Mouse (Mus musculus) regulatory T cell (primary cell): Measurements from ENCODE around the gene Sh3rf1.

Source experiments
- in situ Hi-C: fragments of 300-600 bp; cut with MboI, MseI; formaldehyde crosslinking; loops from one replicate; pipeline ENCODE4 v1.15.1; 2025; ENCODE audit warnings: high pct_unique_total_duplicates

The Sh3rf1 gene

DNA sequence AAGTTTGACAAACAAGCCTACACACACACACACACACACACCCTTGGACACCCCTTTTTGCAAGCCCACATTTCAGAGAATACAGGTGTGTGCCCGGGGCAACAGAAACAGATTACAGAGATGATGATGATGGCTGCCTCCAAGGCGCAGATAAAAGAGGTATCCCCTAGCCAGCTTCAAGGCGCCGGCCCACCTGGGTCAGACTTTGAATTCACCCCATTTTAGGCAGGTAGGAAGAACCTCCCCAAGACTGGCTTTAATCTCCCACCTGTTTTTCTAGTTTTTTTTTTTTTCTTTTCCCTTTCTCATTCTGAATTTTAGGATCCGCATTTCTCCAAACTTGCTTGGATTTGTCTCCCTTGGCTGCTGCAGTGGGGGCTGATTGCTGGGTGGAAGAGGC, 389 bp upstream of the Sh3rf1 start:
- in situ Hi-C loops: loop anchor here (5.0 kb wide), 1 partner anchor 54 kb away; no protein-coding TSS in a partner anchor

DNA sequence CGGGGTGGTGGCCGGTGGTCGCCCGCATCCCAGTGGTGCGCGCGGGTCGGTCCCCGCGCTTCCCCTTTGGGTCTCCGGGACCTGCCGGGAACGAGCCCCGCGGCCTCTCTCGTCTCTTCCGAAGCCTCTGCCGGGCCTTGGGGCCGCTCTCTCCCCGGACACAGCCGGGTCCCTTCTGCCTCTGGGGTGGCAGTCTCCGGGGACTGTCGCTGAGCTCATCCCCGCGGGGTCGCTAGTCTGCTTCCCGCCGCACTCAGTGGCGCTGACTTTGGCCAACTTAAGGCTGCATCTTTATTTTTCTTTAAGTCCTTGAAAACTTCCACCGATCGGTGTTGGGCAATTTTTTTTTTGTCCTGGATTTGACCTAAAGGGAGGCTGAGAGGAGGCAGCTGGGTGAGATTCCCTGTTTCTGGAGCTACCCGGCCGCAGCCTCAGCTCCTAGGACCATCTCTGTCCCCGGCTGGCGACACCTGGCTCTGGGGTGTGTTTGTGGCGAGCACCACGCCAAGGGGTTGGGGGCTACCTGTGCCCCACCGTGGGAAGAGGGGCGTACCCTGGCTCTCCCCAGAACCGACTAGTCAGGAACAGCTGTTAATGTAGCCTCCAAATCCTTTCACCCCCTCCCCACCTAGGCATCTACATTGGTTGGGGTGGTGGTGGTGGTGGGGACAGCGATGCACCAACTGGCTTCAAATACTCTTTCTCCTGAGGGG, 864 bp downstream of the Sh3rf1 start:
- in situ Hi-C loops: loop anchor here (5.0 kb wide), 1 partner anchor 53 kb away; no protein-coding TSS in a partner anchor

DNA sequence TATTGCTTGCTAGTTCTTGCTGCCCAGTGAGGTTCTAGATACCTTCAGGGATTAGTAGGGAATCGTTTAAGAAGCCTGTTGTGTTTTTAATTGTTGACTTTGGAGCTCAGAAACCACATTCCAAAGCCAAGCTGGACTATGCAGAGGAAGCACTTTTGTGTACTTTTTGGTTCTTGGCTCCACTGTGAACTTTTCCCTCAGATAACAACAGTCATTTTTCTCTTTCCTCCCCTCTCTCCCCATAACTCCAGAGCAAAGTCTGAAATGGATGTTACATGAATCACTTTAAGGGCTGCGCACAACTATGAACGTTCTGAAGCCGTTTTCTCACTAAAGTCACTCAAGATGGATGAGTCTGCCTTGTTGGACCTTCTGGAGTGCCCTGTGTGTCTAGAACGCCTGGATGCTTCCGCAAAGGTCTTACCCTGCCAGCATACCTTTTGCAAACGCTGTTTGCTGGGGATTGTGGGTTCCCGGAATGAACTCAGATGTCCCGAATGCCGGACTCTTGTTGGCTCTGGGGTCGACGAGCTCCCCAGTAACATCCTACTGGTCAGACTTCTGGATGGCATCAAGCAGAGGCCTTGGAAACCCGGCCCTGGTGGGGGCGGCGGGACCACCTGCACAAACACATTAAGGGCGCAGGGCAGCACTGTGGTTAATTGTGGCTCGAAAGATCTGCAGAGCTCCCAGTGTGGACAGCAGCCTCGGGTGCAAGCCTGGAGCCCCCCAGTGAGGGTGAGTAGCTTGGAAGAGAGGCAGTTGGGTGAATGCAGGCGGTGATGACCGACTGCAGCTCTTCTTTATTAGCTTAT, 2.1 kb downstream of the Sh3rf1 start:
- in situ Hi-C loops: no loop called here

DNA sequence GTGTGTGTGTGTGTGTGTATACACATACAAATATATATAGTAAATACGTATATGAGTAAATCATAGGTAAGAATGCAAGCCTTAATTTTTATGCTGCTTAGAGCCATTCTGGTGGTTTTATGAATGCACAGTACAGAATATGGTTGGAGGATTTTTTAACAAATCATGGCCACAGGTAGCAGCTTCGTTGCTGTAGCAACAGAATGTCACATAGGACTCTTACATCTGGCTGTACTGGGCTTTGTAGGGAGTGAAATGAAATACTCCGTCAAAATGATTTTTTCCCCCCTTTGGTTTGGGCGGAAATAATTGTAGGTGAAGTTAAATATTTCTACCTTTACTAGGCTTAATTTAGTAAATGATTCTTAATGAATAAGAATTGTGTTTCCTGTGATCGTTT, 3.0 kb downstream of the Sh3rf1 start:
- in situ Hi-C loops: no loop called here

DNA sequence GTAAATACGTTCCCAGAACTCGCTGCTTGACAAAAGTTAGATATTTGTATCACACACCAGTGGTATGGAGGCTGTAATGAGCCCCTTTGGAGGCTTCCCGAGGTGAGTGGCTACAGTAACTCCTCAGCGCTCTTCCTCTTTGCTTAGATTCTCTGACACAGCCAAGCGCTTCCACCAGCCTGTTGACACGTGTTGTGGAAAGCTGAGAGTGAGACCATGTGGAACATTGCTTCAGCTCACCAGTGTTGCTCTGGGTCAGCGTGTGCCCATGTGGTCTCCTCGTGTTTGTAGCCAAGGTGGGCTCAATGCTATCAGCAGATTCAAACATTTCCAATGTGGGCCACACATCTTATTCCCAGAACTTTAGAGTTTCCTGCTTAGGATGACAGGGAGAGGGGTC, 5.0 kb downstream of the Sh3rf1 start:
- in situ Hi-C loops: no loop called here

DNA sequence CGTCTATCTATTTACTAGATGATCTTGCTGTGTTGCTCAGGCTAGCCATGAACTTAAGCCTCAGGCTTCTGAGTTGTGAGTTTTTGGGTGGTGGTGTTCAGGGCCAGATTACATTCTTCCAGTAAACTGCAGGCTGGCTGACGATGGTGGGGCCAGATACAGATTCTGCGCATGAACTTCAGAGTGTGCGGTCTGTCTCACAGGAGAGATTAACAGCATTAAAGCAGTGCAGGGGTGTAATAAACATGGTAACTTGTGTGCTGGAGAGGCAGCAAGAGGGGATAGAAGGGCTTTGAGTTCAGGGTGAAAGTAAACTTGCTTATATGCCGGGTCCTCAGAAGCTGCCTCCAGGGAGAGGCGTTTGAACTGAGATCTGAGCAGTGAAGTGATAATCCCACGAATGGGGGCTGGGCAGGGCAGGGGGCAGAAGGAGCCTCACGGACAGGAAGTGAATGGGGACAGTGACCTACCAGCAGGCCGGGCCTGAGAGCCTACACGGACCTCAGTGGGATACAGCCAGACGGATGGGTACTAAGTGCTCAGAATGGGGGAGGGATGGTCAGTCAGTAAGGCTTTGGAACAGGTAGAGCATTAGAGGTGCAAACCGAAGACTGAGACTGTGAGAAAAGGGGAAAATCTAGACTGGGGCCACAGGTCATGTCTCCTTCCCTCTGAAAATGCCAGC, 6.0 kb downstream of the Sh3rf1 start:
- in situ Hi-C loops: no loop called here

DNA sequence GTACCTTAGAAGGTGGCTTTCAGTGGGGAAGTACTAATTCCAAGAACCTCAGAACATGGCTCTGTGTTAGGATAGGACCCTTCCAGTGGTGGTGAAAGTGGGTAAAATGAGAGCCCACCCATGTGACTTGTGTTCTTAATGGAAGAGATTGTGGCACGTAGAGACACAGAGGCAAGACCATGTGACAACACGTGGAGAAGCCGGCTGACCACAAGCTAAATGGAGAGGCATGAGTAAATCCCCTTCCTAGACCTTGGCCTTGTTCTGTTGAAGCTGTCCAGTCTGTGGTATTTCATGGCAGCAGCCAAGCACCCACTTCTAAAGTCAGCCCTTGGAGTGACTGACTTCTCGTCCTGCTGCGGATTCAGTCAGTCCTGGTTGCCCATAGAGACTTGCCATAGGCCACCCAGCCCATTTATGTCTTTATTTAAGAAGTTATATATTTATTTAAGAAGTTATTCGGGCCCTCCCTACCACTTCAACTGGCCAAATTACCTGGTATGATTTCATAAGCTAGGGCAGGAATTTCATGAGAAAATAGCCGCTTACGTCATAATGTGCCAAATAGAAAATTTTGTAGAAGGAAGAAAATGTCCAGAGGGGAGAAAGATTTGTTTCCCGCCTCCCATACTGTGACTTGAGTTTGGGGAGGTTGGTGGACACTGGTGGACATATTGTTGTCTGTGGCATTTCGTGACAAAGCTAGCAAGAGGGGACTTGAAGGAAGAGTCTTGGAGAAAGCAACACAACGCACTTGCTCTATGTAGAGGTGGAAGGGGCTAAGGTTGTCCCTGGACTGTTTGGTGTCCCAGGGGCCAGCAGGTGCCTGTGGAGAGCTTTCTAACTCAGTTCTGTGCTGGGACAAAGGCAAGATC, 7.4 kb downstream of the Sh3rf1 start:
- in situ Hi-C loops: no loop called here

DNA sequence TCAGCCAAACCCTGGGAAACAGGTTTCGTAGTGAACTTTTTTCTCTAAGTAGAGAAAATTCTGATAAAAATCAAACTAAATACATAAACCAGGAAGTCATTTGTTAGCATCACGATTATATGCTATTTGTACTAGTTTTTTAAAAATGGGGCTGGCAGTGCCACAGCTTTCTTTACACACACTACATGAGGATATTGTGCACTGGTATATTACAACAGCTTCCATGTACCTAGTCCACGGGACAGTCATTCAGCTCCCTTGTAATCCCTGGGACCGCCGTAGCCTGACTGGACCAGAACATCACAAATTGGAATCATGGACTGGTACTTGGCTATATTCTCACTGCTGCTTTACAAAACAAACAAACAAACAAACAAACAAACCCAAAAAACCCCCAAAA, 11.8 kb downstream of the Sh3rf1 start:
- in situ Hi-C loops: no loop called here

DNA sequence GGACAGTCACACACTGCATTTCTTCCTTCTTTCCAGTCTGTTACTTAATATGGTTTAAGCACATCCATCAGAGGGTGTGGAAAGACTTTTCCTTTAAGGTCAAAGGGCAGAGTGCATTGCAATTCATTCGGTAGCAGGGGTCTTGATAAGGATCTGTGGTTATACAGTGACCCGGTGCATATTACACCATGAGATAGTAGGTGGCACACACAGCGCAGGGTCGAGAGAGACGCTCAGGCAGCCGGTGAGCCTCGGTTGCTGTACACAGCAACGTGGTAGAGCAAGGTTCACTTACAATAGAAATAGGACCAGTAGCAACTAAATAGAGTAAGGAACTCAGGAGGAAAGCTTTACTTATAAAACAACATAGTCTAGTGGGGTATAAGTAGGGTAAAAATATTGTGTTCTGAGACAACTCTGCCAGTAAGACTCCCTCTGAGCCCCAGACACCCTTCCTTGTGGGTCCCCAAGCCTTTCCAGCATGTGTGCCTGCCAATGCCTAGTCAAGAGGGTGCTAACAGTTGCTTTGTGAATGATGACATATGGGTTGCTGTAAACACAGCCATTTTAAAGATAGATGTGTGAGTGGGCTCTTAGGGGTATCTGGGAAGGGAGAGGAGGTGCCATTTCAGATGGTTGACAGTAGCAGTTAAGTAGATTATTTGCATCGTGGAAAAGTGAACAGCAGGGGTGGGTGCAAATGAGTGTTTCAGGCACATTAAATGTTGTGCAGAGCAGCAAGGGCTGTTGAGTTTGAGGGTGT, 13.0 kb downstream of the Sh3rf1 start:
- in situ Hi-C loops: no loop called here

DNA sequence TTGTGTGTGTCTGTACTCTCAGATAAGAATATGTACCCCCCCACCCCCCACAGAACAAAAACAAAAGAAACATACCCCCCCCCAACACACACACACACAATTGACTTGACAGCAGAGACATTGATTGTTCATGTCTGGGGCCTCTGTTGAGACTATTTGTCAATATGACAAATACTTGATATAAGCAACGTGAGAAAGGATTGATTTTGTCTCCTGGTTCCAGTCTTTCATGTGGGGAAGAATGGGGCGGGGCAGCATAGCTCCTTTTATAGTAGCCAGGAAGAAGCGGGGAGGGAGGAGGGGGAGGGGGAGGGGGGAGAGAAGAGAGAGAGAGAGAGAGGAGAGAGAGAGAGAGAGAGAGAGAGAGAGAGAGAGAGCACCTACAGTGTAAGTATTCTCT, 15.9 kb downstream of the Sh3rf1 start:
- in situ Hi-C loops: no loop called here

DNA sequence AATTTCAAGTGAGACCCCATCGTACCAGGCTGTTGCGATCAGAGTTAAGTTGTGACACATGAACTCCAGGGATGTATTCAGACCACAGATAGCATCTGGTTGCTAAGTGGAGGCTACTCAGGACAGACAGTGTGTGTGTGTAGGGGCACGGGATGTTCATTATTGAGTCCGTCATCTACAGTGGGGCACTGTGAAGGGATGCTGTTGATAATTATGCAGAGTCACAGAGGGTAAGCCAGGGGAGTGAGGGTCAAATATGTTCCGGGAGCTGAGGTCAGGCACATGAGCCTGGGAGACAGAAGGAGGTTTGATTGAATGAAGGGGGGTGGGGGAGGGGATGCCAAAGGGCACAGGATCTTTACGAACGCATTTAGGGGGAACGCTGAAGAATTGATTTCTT, 17.6 kb downstream of the Sh3rf1 start:
- in situ Hi-C loops: no loop called here

DNA sequence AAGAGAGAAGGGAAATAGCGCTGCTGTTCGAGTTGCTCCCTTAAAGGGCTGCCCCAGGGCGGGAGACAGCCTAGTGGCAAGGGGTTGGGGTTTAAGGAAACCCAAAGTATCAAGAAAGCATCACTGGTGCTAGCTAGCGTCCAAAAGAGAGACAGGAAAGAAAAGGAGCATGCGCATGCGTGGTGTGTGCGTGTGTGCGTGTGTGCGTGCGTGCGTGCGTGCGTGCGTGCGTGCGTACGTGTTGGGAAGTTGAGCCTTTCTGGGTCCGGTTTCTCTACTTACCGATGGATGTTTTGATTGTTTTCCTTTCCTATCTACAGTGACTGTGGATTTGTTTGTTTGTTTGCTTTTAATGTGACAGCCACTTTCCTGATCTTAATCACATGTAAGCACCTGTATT, 19.2 kb downstream of the Sh3rf1 start:
- in situ Hi-C loops: no loop called here

DNA sequence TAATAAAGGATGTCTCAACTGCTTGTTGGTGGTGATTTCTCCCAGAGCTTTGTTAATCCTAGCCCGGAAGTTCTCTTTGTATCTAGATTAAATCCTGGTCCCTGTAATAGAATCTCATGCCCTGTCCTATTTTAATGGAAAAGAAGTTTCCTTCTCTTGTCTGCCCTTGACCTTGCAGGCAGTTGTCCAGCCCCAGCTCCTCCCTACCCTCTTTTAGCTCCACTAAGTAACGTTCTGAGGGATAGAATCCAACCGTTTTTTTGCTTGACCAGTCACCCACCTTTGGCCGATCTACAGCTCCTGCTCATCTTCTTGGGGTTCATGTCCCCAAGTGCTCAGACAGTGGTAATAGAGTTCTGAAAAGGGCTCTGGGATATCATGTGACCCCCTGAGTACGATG, 19.8 kb downstream of the Sh3rf1 start:
- in situ Hi-C loops: no loop called here

DNA sequence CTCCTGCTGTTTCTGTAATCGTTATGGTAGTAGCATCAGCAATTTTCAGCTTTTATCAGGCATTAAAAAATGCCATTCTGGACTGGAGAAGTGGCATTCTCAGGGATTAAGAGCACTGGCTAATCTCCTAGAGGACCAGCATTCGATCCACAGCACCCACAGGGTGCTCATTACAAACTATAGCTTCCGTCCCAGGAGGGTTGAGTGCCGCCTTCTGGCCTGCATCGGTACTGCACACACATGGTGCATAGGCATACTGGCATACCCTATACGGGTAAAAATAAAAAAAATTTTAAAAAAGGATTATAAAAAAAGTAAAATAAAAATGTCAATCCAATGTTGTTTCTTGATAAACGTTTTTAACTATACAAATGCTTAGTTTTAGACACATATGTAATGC, 20.5 kb downstream of the Sh3rf1 start:
- in situ Hi-C loops: no loop called here

DNA sequence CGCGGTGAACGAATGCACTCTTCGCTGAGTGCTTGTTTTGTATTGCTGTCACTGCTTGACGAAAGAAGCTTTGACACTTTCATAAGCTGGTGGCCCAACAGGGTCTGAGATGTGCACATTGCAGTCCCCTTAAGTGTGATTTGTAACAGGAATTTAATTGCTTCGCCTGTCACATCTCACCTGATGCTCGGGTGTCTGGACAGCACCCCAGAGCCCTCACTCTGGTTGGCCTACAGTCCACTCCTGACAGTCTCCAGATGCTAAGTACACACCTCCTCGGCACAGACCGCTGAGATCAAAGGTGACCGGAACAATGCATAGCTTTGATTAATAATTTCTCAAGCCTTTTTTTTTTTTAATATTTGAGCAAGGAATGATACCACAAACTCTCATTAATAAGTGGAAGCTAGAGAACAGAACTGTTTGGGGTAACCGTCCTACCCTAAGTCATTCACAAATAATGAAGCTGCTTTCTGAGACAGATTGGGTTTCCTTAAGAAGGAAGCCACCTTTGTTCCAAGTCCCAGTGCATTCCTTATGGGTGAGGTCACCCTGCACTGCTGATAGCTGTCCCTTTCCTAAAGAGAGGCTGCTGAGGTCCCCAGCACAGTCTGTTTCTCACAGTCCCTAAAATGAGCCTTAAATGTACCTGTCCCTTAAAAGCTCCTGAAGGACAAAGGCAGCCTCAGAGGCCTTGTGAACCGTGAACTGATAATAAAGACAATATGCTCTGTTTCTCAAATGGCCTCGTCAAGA, 23.8 kb downstream of the Sh3rf1 start:
- in situ Hi-C loops: no loop called here

DNA sequence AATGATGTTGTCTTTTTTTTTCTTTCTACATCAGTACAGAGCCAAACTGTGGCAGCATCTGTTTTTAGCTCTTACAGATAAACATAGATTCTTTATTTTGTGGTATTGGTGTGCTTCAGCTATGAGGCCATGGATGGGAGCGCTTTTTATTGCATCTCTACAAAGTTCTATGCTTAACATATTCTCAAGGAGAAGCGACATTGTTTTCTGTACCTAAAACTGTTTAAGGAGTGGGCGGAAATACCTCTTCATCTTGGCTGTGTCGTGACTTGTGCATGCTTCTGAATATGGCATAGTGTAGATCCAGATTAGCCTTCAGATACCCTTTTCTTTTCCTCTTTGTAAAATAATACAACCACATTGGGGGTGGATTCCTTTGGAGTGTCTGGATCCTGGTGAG, 25.8 kb downstream of the Sh3rf1 start:
- in situ Hi-C loops: no loop called here

DNA sequence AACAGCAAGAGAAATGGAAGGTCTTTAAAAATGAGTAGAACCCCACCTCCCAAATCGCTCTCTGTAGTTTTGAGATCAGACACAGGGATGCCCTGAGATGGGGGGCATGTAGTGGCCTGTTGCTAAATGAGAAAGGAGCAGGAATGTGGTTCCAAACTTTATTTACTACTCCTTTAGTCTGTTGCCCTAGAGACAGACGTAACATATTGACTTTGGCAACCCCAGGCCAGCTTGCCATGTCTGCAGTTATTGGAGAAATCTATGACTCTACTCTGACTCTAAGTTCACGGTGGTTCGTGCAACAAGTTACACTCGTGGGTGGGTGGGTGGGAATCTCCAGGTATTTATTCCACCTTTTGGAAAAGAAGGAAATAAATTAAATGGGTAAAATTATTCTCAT, 30.5 kb downstream of the Sh3rf1 start:
- in situ Hi-C loops: no loop called here

DNA sequence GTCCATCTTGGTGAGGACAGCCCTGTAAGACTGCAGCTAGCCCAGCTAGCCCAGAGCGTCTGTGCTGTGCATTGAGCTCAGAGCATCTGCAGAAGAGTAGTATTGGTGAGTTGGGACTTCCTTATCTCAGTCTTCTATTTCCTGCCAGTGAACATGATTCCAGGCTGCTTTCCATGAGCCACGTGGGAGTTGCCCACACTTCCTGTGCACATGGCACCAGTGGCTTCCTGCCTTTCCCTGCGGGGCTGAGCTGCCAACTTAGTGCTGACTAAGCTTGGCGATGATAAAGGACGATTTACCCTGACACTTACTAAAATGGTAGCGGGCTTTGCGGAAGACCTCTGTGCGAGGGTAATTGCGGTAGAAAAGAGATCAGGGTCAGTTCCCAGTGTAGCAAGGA, 35.2 kb downstream of the Sh3rf1 start:
- in situ Hi-C loops: no loop called here

DNA sequence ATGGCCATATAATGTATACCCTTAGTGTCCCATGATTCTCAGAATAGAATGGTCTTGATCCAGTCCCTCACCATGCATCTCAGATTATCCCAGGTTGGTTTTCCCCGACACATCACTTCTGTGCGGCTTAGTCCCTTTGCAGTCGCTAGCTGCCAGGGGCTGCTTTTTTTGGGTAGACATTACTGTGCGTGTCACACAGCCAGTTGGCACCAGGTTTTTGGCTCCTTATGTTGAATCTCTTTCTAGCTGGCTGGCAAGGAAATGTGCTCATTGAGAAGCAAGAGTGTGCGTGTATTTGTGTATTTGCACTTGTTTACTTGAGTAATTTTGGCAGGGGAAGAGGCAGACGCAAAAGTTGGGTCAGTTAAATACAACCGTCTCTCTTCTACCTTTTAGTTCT, 35.9 kb downstream of the Sh3rf1 start:
- in situ Hi-C loops: no loop called here

DNA sequence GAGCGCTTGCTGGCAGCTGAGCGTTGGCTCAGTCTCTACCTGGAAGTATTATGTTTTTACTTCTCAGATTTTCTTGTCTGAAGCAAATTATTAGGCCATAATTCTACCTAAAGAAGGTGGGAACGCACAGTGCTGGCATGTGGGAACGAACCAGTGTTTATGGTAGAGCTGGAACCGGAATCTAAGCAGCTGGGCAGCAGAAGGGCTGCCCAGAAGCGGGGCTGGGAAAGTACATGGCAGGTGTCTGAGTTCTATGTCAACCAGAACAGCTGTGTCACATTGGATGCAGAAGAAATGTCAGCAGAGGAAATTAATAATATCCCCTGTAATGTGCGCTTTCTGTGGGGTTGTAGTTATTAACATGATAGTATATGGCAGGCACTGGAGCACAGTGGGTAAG, 36.9 kb downstream of the Sh3rf1 start:
- in situ Hi-C loops: no loop called here
